Mouse (Mus musculus): ENCODE data around the gene Lsm14b.

Lsm14b gene

DNA sequence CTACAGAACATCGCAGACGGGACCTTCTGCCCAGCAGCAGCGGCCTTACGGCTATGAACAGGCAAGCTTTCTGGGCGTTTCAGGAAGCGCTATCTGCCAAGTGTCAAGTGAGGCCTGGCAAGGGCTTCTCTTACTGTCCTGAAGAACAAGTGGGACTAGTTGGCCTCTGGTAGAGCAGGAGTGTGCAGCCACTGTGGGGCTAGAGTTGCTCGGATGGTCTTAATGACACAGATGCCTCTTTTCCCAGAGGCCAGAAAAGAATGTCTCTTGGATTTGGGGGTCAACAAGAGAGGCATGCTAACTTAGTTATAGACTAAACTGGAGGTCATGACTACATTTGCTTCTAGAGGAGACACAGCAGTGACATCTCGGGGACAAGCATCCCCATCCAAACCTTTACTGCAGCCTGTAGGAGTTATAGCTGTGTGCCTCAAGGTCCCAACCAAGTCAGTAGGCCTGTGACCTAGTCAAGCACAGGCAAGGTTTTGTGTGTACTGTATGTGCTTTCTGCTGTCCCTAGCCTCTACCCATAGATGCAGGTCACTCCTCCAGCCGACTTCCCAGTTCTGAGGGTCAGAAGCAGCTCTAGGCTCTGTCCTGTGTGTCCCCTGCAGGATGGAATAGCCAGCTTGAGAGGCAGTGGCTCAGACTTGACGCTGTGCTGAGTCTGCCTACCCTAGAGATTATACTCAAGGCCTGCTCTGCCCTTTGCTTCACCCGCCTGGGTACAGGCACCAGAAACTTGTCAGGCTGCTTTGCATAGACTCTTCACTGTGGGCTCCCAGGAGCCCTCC is 38.7 kb downstream of the Lsm14b start:
- DNase-seq (ENCODE audit: low spot score) = no peak

DNA sequence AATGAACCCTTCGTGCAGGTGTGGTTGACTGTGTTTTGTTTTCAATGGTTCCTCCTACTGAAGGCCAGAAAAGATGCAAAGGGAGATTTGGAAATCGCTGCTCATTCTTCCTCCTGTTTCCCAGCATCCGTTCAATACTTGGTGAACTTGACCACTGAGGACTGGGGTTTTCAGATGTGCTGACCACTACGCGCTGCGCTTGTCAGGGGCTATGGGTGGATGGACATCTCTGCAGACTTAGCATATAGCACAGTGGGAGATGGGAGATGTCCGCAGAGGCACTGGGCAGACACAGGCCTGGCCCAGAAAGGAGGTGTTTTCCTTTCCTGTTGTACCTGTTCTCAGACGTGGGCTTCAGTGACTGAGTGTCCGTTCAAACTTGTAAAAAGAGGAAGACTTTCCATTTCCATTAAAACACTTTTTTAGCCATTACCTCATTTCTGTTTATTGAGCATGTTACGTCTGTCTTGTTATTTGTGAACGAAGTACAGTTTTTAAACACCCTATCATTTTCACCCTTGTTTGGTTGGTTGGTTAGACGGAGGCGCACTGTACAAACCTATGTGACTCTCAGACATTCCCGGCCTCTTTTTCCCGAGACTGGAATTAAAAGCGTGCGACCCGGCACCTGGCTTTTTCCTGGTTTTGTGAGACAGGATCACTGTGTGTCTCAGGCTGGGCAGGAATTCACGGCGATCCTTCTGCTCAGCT is 45.1 kb downstream of the Lsm14b start:
- DNase-seq (ENCODE audit: low spot score) = no peak

DNA sequence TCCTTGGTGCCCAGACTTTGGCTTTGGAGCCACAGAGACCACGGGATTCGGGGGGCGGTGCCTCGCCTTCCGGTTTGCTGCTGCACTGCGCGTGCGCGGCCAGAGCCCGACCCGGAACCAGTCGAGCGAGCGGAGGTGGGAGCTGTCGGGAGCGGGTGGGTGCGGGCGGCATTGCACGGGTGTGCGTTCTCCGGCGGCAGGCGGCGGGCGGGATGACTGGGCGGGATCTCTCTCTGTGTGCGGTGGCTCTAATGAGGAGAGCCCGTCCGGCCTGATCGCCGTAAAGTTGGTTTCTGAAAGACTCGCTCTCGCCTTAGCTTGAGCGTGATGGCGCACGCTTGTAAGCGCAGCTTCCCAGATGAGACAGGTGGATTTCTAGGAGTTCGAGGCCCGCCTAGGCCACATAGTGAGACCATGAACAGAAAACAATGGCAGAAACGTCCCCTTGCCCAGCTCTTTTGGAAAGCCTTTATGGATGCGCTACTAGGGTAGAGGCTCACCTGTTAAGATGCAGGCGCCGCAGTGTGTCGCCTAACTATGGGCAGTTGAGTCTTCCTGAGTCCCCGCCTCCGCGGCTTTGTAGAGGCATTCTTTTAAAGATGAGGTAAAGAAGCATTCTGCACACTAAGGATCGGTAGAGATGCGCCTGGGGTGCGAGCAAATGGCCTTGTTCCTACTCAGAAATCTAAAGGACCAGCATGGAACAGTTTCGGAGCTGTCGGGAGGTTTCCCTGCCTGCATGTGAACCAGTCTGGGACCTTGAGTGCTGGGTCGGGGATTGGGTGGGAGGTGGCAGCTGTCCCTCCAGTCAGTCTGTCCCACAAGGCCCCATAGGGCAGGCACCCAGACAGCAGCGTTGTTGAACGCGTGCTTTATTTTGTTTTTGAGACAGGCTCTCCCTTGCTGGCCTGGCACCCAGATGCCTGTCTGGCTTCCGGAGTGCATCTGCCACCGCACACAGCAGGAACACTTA is 46.0 kb downstream of the Lsm14b start, which contains the start of gene Mtg2:
Gene Mtg2, plus strand, starts transcription at position 108 of the 973 bp plus-strand sequence.
- DNase-seq (ENCODE audit: low spot score) = peak; percentile 93

DNA sequence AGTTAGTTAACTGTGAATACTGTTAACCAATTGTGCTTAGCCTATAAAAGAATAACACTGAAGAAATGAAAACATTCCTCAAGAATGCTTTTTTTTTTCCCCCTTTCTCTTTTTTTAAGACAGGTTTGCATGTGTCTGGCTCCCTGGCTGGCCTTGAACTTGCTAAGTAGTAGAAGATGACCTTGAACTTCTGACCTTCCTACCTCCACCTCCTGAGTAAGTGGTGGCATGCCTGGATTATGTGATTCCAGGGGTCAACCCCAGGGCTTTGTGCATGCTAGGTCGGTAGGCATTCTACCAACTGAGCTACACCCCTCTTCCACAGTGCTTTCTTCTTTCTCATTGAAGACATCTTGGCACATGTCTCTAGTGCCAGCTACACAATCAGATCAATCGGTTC is 46.9 kb downstream of the Lsm14b start:
- DNase-seq (ENCODE audit: low spot score) = no peak

DNA sequence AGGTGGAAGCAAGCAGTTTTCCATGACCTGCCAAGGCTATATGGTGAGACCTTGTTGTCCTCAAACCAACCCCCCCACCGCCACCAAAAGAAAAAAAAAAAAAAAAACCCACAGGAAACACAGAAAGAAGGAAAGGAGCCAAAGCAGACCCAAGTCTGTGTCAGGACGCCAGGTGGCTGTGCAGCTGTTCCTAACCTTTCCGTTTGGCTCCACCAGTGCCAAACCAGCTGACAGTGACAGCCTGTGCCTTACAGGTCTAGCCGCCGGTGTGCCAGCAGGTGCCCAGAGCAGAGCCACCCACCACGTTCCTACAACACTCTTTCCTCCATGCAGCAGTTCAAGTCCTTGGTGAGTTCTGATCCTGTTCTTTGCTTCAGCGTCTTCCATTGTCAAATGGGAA is 48.1 kb downstream of the Lsm14b start:
- no peak for DNase-seq (ENCODE audit: low spot score)

DNA sequence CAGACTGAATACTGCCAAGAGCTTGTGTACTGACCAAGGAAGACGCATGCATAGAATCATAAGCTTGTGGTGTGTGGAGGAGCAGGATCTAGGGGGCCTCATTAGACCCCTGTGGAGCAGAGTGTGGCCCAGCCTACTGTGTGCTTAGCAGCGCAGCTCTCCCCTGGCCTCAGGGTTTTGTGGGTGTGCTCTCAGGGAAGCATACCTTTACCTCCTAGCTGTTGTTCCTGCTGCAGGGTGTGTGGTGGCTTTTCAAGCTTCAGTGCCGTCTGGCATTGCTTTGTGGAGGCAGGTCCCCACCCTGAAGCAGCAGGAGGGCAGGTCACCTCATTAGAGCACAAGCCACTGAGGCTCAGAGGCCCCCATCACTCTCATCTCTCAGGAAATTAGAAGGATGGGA is 52.8 kb downstream of the Lsm14b start:
- no peak for DNase-seq (ENCODE audit: low spot score)

DNA sequence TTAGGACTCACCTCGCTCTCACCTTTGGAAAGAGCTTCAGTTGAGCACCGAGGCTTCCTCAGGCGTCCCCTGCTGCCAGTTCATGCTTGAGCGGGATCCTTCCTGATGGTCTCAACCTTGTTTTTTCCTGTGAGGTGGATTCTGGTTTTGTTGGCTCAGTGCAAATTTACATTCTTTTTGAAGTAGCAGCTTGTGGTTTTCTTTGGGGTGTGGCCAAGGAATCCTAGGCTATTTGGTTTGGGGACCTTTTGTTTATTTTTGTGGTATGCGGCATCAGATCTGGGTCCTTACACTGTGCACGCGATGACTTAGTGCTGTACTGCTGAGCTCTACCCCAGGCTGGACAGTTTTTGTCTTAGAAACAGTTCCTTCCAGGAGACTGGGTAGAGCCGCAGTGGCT is 55.9 kb downstream of the Lsm14b start:
- DNase-seq (ENCODE audit: low spot score) = no peak

DNA sequence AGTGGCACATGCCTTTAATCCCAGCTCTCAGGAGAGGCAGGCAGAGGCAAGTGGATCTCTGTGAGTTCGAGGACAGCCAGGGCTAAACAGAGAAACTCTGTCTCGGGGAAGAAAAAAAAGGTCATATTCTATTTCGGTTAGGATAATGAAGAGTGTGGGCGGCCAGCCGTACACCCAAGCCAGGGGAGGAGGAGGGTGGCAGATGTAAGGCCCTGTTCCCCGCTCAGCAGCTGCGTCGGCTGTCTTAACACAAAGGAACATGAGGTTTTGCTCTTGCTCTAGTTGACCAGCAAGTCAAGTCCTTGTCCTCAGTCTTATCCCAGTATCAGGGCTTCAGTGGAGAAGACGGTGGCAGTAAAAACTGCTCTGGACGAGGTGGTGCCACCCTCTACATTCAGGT is 58.3 kb downstream of the Lsm14b start:
- no peak for DNase-seq (ENCODE audit: low spot score)

DNA sequence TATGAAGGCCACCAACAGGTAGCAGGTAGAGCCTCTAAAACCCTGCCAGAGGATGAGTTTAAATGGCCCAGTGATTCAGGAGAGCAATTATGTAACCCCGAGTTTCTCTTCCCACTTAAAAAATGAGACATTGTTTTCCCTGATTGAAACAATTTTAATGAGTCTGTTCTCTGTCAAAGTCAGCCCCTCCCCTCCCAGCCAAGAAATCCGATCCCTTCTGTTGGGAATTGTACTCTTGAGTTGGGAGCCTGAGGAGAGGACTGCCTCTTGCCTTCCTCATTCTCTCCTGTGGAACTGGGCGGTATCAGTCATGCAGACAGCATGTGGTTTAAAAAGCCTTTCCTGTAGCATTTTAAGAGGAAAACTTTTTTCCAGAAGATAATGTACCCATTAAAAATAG is 59.8 kb downstream of the Lsm14b start:
- no peak for DNase-seq (ENCODE audit: low spot score)

Measured in adipocyte (in vitro differentiated cells).